Comparison of ENCODE assay signal across 14 mouse cellular contexts in the genomic region with DNA sequence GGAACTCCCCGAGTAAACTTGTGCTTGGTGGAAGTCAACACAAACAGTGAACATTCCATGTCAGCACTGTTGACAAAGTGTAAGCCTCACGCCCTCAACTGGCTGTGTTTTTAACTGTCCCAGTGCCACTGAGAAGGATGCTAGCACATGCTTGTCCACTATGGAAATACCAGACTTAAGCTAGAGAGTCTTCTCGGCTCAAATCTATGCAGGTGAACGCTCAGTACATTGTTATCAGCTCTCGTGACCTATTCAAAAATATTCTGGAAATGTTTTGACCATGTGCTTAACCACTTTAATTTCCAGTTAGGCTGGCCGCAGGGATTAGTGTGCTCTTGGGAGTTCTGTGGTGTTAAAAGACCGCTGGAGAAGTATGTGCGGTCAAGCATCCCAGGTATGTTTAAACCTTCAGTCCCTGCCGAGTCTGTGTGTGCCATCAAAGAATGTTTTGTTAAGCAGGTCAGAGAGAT.
A peak's percentile ranks its signal among the peaks of the same experiment; 100 is the strongest.
DNase-seq lines count a peak whose midpoint lies in the region; ATAC-seq and TF ChIP-seq lines count a peak whose summit lies in the region.
"Had no signal": no experiment of that assay in that cellular context is flagged by ENCODE, and none has a peak within 500 bp of the region (broad histone marks: within the 10 kb centered on the region; RNA-seq: fewer than 3 reads in every experiment).

No protein-coding gene starts in this region.

- no peak overlapping the region for H3K4me3 ChIP-seq in heart, embryonic 14.5 days (ENCODE audit: control insufficient read depth in 1 of 2, insufficient read depth in 1 of 2, low read depth in 1 of 2, low read length in 2 of 2)
- H3K4me3 ChIP-seq in lung, embryonic 16.5 days (ENCODE audit: low read length): no peak overlapping the region
- no peak overlapping the region for H3K4me3 ChIP-seq in hindbrain, postnatal 0 days (ENCODE audit: low read length)
- H3K4me3 ChIP-seq: limb, embryonic 12.5 days had no signal

- no peak overlapping the region for H3K4me2 ChIP-seq in heart, embryonic 14.5 days (ENCODE audit: low read length)
- no peak overlapping the region for H3K4me2 ChIP-seq in lung, embryonic 16.5 days (ENCODE audit: low read depth, low read length)
- no peak overlapping the region for H3K4me2 ChIP-seq in hindbrain, postnatal 0 days (ENCODE audit: low read depth, low read length)
- H3K4me2 ChIP-seq: hindbrain, embryonic 14.5 days; limb, embryonic 12.5 days had no signal

- H3K27ac ChIP-seq in heart, embryonic 14.5 days (replicated peaks in 1 of 2; ENCODE audit: control insufficient read depth in 1 of 2, insufficient read depth in 1 of 2, low read depth in 2 of 2, low read length in 2 of 2): peak overlapping the region in 1 of 2 experiments; percentile 57; a peak in 2 of 4 replicates
- H3K27ac ChIP-seq in lung, embryonic 16.5 days (ENCODE audit: low read length): peak overlapping the region; percentile 27; the same call in 1 of the 2 replicates
- H3K27ac ChIP-seq in hindbrain, postnatal 0 days: no peak overlapping the region
- H3K27ac ChIP-seq: hindbrain, embryonic 14.5 days; limb, embryonic 12.5 days had no signal

- DNase-seq in heart, adult 8-10 months (ENCODE audit: low spot score): no peak
- peak; percentile 44 for DNase-seq in embryo, embryonic 10.5 days (ENCODE audit: low spot score)
- DNase-seq in heart, postnatal 10 days: peak; percentile 26 to 34
- no peak for DNase-seq in cerebellum, adult 8-10 months
- no peak for DNase-seq in hindbrain, postnatal 0 days (ENCODE audit: low spot score)
- DNase-seq: adrenal gland, postnatal 25 days; cerebellum, adult 11 months; forebrain, postnatal 0 days; thymus, postnatal 36 days had no signal

- WGBS in heart, embryonic 14.5 days: 18% methylated on average over 9 of the region's 9 CpGs
- WGBS in lung, embryonic 16.5 days: 20% methylated on average over 9 of the region's 9 CpGs
- 59% methylated on average over 9 of the region's 9 CpGs for WGBS in hindbrain, postnatal 0 days

- no peaks in the 10 kb centered on the region for H3K27me3 ChIP-seq in heart, embryonic 14.5 days (ENCODE audit: control insufficient read depth, insufficient read depth, low read length)
- no peaks in the 10 kb centered on the region for H3K27me3 ChIP-seq in lung, embryonic 16.5 days (ENCODE audit: control insufficient read depth, insufficient read depth, low read depth, low read length)
- no peaks in the 10 kb centered on the region for H3K27me3 ChIP-seq in hindbrain, postnatal 0 days (ENCODE audit: insufficient read depth, low read length)
- H3K27me3 ChIP-seq: limb, embryonic 12.5 days had no signal

- peaks cover 28 to 54% of the 10 kb centered on the region in 2 experiments for H3K4me1 ChIP-seq in heart, embryonic 14.5 days (ENCODE audit: control insufficient read depth in 2 of 2, insufficient read depth in 2 of 2, low read length in 2 of 2)
- peaks cover 16% of the 10 kb centered on the region; the same call in 1 of the 2 replicates for H3K4me1 ChIP-seq in lung, embryonic 16.5 days (replicated peaks; ENCODE audit: control insufficient read depth, insufficient read depth, low read length)
- H3K4me1 ChIP-seq in hindbrain, postnatal 0 days (ENCODE audit: insufficient read depth, low read length): no peaks in the 10 kb centered on the region

- TF ChIP-seq CTCF in hindbrain, postnatal 0 days (IDR thresholded peaks at IDR 0.05; ENCODE audit: low read depth): no peak

- ATAC-seq in heart, embryonic 14.5 days (ENCODE audit: insufficient number of reproducible peaks, insufficient read depth, low FRiP score, low read depth): peak; percentile 50; the same call in 1 of the 2 replicates
- peak; percentile 49 for ATAC-seq in lung, embryonic 16.5 days (ENCODE audit: low read depth)
- no peak for ATAC-seq in activated CD4-positive, CD25-positive, alpha-beta regulatory T cell, adult 4 months
- ATAC-seq in hindbrain, postnatal 0 days: no peak
- ATAC-seq: forebrain, postnatal 0 days had no signal

- peaks cover 7% of the 10 kb centered on the region; the same call in 1 of the 2 replicates for H3K36me3 ChIP-seq in heart, embryonic 14.5 days (ENCODE audit: control insufficient read depth, insufficient read depth, low read length)
- H3K36me3 ChIP-seq in lung, embryonic 16.5 days (ENCODE audit: control insufficient read depth, insufficient read depth, low read length): no peaks in the 10 kb centered on the region
- H3K36me3 ChIP-seq in hindbrain, postnatal 0 days (ENCODE audit: insufficient read depth, low read length): no peaks in the 10 kb centered on the region
- H3K36me3 ChIP-seq: limb, embryonic 12.5 days had no signal

- H3K9ac ChIP-seq in heart, embryonic 14.5 days (ENCODE audit: low read length): no peak overlapping the region
- H3K9ac ChIP-seq in lung, embryonic 16.5 days (ENCODE audit: low read length): no peak overlapping the region
- H3K9ac ChIP-seq in hindbrain, postnatal 0 days (replicated peaks; ENCODE audit: low read length): no peak overlapping the region
- H3K9ac ChIP-seq: forebrain, postnatal 0 days; hindbrain, embryonic 14.5 days; limb, embryonic 12.5 days had no signal

- no peaks in the 10 kb centered on the region for H3K9me3 ChIP-seq in heart, embryonic 14.5 days (ENCODE audit: control insufficient read depth, low read length)
- no peaks in the 10 kb centered on the region for H3K9me3 ChIP-seq in lung, embryonic 16.5 days (ENCODE audit: control insufficient read depth, low read length)
- no peaks in the 10 kb centered on the region for H3K9me3 ChIP-seq in hindbrain, postnatal 0 days (ENCODE audit: low read length)
- H3K9me3 ChIP-seq: limb, embryonic 12.5 days had no signal

- intact Hi-C loops in heart, postnatal 10 days (cut with DNase I): loop anchor here (2.0 kb wide), 1 partner anchor 73 kb away; a partner anchor contains a TSS

Comparison
In these comparisons a context has a peak if more than half of its experiments do, and no peak if none do; other contexts are left out.
1. DNase-seq: peak in embryo, embryonic 10.5 days (single experiment) and heart, postnatal 10 days (2 of 2); none in heart, adult 8-10 months (single experiment), cerebellum, adult 8-10 months (single experiment) and hindbrain, postnatal 0 days (single experiment).
2. ATAC-seq: peak in heart, embryonic 14.5 days (single experiment) and lung, embryonic 16.5 days (single experiment); none in activated CD4-positive, CD25-positive, alpha-beta regulatory T cell, adult 4 months (single experiment) and hindbrain, postnatal 0 days (single experiment).